Mouse (Mus musculus): ENCODE measurements around the gene Gm45062.

DNA sequence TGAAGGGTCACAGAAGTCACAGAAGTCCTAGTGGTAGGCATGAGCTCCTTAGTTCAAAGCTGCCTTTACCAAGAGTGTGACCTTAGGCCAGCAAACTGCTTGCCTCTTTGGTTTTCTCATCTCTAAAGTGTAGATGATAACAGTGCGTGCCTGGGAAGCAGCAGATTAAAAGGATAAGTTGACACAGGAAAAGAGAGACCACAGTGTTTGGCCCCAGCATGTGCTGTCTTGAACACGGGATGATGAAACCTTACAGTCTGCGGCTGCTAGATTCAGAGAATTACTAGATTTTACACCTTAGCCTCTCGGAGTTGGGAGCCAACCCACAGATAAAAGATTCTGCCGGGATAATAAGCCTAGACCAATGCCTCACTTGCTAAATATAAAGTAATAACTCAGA lies 381.6 kb downstream of the Gm45062 start:
- TF ChIP-seq ZC3H11A (IDR thresholded peaks at IDR 0.05; ENCODE audit: borderline replicate concordance, low read depth, low read length) (no peak), ZNF384 (IDR thresholded peaks at IDR 0.05; ENCODE audit: low read depth, low read length) (no peak), MAFK (IDR thresholded peaks at IDR 0.05; ENCODE audit: insufficient read depth, low read depth, low read length) (no peak)
